Mouse (Mus musculus) forebrain, postnatal 0 days (tissue): ENCODE data around the gene Ntn5. TPM values are rescaled to one million over a fixed set of nuclear protein-coding genes. Genes with fewer than 3 reads are reported as not detected.

Source experiments
- ATAC-seq: fragments of 200-750 bp; cut with Nextera tagmentation; 2 replicates; pipeline ENCODE4 v1.8.0; 2017; ENCODE audit warnings: mild to moderate bottlenecking, moderate library complexity
- DNase-seq: peaks from one replicate; pipeline ENCODE4 v3.0.0-alpha.2; 2015
- H3K27ac ChIP-seq: fragments of 300-500 bp; sonication (generic); 2 replicates; pipeline ENCODE4 v1.5.1; 2014; ENCODE audit warnings: low read depth, mild to moderate bottlenecking, antibody characterized with exemption, low read length, moderate library complexity, mixed read lengths
- H3K27me3 ChIP-seq: fragments of 300-500 bp; sonication (generic); 2 replicates; pipeline ENCODE4 v1.6.1; 2014; ENCODE audit warnings: mild to moderate bottlenecking, low read length, mixed read lengths; ENCODE audit not compliant: insufficient read depth
- H3K36me3 ChIP-seq: fragments of 300-500 bp; sonication (generic); 2 replicates; pipeline ENCODE4 v1.6.1; 2014; ENCODE audit warnings: mild to moderate bottlenecking, moderate library complexity; ENCODE audit not compliant: insufficient read depth
- H3K4me1 ChIP-seq: fragments of 300-500 bp; sonication (generic); 2 replicates; pipeline ENCODE4 v1.6.1; 2014; ENCODE audit warnings: antibody characterized with exemption; ENCODE audit not compliant: insufficient read depth
- H3K4me2 ChIP-seq: fragments of 300-500 bp; sonication (generic); 2 replicates; pipeline ENCODE4 v1.6.1; 2014; ENCODE audit warnings: low read depth, mild to moderate bottlenecking, moderate library complexity
- H3K4me3 ChIP-seq: fragments of 300-500 bp; sonication (generic); 2 replicates; pipeline ENCODE4 v1.5.1; 2014; ENCODE audit warnings: low read depth, low read length, mixed read lengths
- H3K9ac ChIP-seq: fragments of 300-500 bp; sonication (generic); 2 replicates; pipeline ENCODE4 v1.6.1; 2014; ENCODE audit warnings: mild to moderate bottlenecking
- H3K9me3 ChIP-seq: fragments of 300-500 bp; sonication (generic); 2 replicates; pipeline ENCODE4 v1.6.1; 2016; ENCODE audit warnings: low read length
- CTCF ChIP-seq: sonication (generic); IDR thresholded peaks from 2 replicates; pipeline ENCODE4 v1.5.1; 2016; ENCODE audit warnings: antibody characterized with exemption, control low read depth, low read depth
- WGBS: fragments of 180-500 bp; shearing (Covaris S2); extraction: QIAGEN DNeasy Blood & Tissue Kit; methylation state at CpG from one replicate; pipeline ENCODE4 v1.1.7; 2014; 5-methylcytosine and 5-hydroxymethylcytosine counted together
- polyA plus RNA-seq: library from polyadenylated mRNA; unstranded; fragments of >200 nt; fragmentation: Nextera tagmentation; extraction: Ambion mirVana; gene quantifications from 2 replicates; pipeline ENCODE4 v1.2.1, GENCODE M21; 2015
- total RNA-seq: library from RNA; depleted of rRNA; stranded (reverse); fragments of >200 nt; gene quantifications from 2 replicates; pipeline ENCODE4 v1.2.3, GENCODE M21; 2014; rRNA removed

The Ntn5 gene
- total and polyA plus RNA-seq, 2 experiments from 2014 or later, result 0.33 to 0.47 TPM

DNA sequence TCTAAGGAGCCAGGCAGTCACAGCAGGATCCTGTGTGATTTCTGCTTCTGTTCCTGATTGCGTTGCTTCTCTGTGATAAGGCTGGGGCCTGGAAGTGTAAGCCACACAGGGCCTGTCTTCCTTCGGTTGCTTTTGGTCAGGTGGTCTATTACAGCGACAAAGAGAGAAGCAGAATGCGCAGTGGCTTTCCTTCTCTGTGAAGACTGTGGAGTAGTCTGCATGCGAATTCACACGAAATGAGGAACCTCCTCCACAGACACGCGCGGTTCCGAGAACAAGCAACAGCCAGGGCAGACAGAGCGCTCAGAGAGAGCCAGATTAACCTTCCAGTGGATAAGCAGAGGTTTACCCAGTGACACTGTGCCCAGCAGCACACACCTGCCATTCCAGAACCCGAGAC, 57.5 kb downstream of the Ntn5 start:
- no peak overlapping the region for H3K4me2 ChIP-seq
- ATAC-seq (no peak), DNase-seq (no peak)
- H3K9ac ChIP-seq, result no peak overlapping the region
- no peak for TF ChIP-seq CTCF
- no peaks in the 10 kb centered on the region for H3K9me3 ChIP-seq
- no peaks in the 10 kb centered on the region for H3K36me3 ChIP-seq
- H3K27ac ChIP-seq, result no peak overlapping the region
- no peaks in the 10 kb centered on the region for H3K4me1 ChIP-seq
- no peaks in the 10 kb centered on the region for H3K27me3 ChIP-seq
- WGBS, result 85% methylated on average over 12 of the region's 12 CpGs
- H3K4me3 ChIP-seq, result no peak overlapping the region

DNA sequence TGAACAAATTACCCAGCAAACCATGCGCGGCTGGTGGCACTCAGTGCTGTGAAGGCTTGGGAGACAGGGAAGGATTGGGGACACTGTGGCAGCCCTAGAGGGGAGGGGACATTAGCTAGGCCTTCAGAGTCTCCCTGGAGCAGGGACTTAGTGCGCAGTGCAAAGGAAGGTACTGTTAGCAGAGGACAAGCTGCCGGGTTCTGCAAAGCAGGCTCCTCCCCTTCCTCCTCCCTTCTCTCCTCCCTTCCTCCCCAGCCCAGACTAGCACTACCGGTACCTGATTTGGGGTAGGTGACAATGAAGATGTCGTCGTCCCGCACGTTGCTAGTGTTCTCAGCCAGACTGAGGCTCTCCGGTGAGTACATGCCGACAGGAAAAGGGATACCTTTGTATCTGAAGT, 58.0 kb downstream of the Ntn5 start:
- Histone ChIP-seq H3K9ac (no peak overlapping the region), H3K4me1 (no peaks in the 10 kb centered on the region), H3K4me3 (0 out of 2 replicates have a peak overlapping the region, but pooled peaks have one; percentile 14), H3K9me3 (no peaks in the 10 kb centered on the region), H3K4me2 (peak overlapping the region; percentile 36), H3K27ac (no peak overlapping the region), H3K27me3 (no peaks in the 10 kb centered on the region), H3K36me3 (no peaks in the 10 kb centered on the region)
- DNase-seq (peak; percentile 27), ATAC-seq (peak; percentile 42)
- WGBS, result 41% methylated on average over 11 of the region's 11 CpGs
- no peak for TF ChIP-seq CTCF

DNA sequence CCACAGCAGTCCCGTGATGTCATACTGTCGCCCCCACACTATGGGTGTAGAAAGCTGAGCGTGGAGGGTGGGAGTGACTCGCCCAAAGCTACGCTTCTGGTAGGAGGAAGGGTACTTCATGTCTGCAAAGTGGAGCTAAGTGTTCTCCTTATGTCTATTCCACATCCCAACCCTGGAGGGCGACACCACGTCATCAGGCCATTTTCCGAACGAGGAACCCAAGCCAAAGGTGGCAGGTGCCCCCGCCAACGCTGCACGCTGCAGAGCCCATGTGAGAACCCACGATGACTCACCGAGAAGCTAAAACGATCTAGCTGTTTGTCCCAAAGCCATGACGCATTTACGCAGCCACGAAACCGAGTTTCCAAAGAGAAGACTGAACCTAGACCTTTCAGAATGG, 58.5 kb downstream of the Ntn5 start:
- ATAC-seq, result peak; percentile 44
- 0 out of 2 replicates have a peak overlapping the region, but pooled peaks have one; percentile 14 for H3K4me3 ChIP-seq

More for the DNA sequence above, 58.5 kb downstream of the Ntn5 start:
- Histone ChIP-seq H3K4me1 (no peaks in the 10 kb centered on the region), H3K4me2 (peak overlapping the region; percentile 36), H3K36me3 (no peaks in the 10 kb centered on the region), H3K9me3 (no peaks in the 10 kb centered on the region), H3K27me3 (no peaks in the 10 kb centered on the region), H3K9ac (no peak overlapping the region), H3K27ac (no peak overlapping the region)
- 25% methylated on average over 19 of the region's 19 CpGs for WGBS
- DNase-seq, result peak; percentile 44
- TF ChIP-seq CTCF, result peak; percentile 46

Other genes with a start within 250 kb of the Ntn5 start
Only the 30 nearest of the 36 such genes appear.
- gene Tulp2, start 202.1 kb upstream of the Ntn5 start, total RNA-seq, result 0.19 and 0.46 TPM in 2 replicates
- 0.07 and 0.25 TPM in 2 replicates for gene Tulp2, start 202.1 kb upstream of the Ntn5 start, polyA plus RNA-seq
- gene Gm45808, start 197.2 kb upstream of the Ntn5 start, total RNA-seq, result not detected in 2 replicates
- gene Gm45808, start 197.2 kb upstream of the Ntn5 start, polyA plus RNA-seq, result not detected in 2 replicates
- gene Dhdh, start 195.2 kb upstream of the Ntn5 start, total RNA-seq, result 3.5 and 4.9 TPM in 2 replicates
- gene Dhdh, start 195.2 kb upstream of the Ntn5 start, polyA plus RNA-seq, result 1.9 and 3.6 TPM in 2 replicates
- 76.8 and 107 TPM in 2 replicates for gene Nucb1, start 173.6 kb upstream of the Ntn5 start, total RNA-seq
- 103 and 122 TPM in 2 replicates for gene Nucb1, start 173.6 kb upstream of the Ntn5 start, polyA plus RNA-seq
- 17.1 and 23.8 TPM in 2 replicates for gene Ppp1r15a, start 157.8 kb upstream of the Ntn5 start, total RNA-seq
- gene Ppp1r15a, start 157.8 kb upstream of the Ntn5 start, polyA plus RNA-seq, result 23.9 and 26.3 TPM in 2 replicates
- 1.2 and 2.9 TPM in 2 replicates for gene Plekha4, start 157.7 kb upstream of the Ntn5 start, total RNA-seq
- 1.2 and 1.8 TPM in 2 replicates for gene Plekha4, start 157.7 kb upstream of the Ntn5 start, polyA plus RNA-seq
- gene Hsd17b14, start 129.1 kb upstream of the Ntn5 start, total RNA-seq, result not detected in 2 replicates
- 0.13 and 0.63 TPM in 2 replicates for gene Hsd17b14, start 129.1 kb upstream of the Ntn5 start, polyA plus RNA-seq
- 13.7 and 14.2 TPM in 2 replicates for gene Bcat2, start 113.9 kb upstream of the Ntn5 start, total RNA-seq
- gene Bcat2, start 113.9 kb upstream of the Ntn5 start, polyA plus RNA-seq, result 17.7 and 20.2 TPM in 2 replicates
- gene Fgf21, start 68.5 kb upstream of the Ntn5 start, total RNA-seq, result not detected in 2 replicates
- gene Fgf21, start 68.5 kb upstream of the Ntn5 start, polyA plus RNA-seq, result not detected in 2 replicates
- gene Fut1, start 66.7 kb upstream of the Ntn5 start, total RNA-seq, result 0.08 and 0.29 TPM in 2 replicates
- not detected in 2 replicates for gene Fut1, start 66.7 kb upstream of the Ntn5 start, polyA plus RNA-seq
- gene Izumo1, start 62.2 kb upstream of the Ntn5 start, total RNA-seq, result 0.08 and 0.14 TPM in 2 replicates
- not detected in 2 replicates for gene Izumo1, start 62.2 kb upstream of the Ntn5 start, polyA plus RNA-seq
- gene Rasip1, start 56.5 kb upstream of the Ntn5 start, total RNA-seq, result 26.5 and 37.4 TPM in 2 replicates
- 22.8 and 27.2 TPM in 2 replicates for gene Rasip1, start 56.5 kb upstream of the Ntn5 start, polyA plus RNA-seq
- gene Mamstr, start 44.0 kb upstream of the Ntn5 start, total RNA-seq, result 2.2 and 2.8 TPM in 2 replicates
- gene Mamstr, start 44.0 kb upstream of the Ntn5 start, polyA plus RNA-seq, result 2.6 TPM in 2 replicates
- 0.15 TPM in 1 of 2 replicates, not detected in the other for gene Fut2, start 17.6 kb upstream of the Ntn5 start, total RNA-seq
- gene Fut2, start 17.6 kb upstream of the Ntn5 start, polyA plus RNA-seq, result 0.06 and 0.13 TPM in 2 replicates
- gene Sec1, start 10.4 kb downstream of the Ntn5 start, total RNA-seq, result 0.52 and 0.62 TPM in 2 replicates
- 0.18 and 0.34 TPM in 2 replicates for gene Sec1, start 10.4 kb downstream of the Ntn5 start, polyA plus RNA-seq
- gene Car11, start 15.8 kb downstream of the Ntn5 start, total RNA-seq, result 104 and 122 TPM in 2 replicates
- gene Car11, start 15.8 kb downstream of the Ntn5 start, polyA plus RNA-seq, result 92.1 and 102 TPM in 2 replicates
- 9.0 and 11.7 TPM in 2 replicates for gene Dbp, start 21.1 kb downstream of the Ntn5 start, total RNA-seq
- gene Dbp, start 21.1 kb downstream of the Ntn5 start, polyA plus RNA-seq, result 6.4 and 6.6 TPM in 2 replicates
- gene Rpl18, start 31.4 kb downstream of the Ntn5 start, total RNA-seq, result 891 and 1,057 TPM in 2 replicates
- 517 and 655 TPM in 2 replicates for gene Rpl18, start 31.4 kb downstream of the Ntn5 start, polyA plus RNA-seq
- gene Sphk2, start 34.0 kb downstream of the Ntn5 start, total RNA-seq, result 19.6 and 21.5 TPM in 2 replicates
- 16.5 and 18.7 TPM in 2 replicates for gene Sphk2, start 34.0 kb downstream of the Ntn5 start, polyA plus RNA-seq
- gene Fam83e, start 37.2 kb downstream of the Ntn5 start, total RNA-seq, result 0.31 and 0.33 TPM in 2 replicates
- gene Fam83e, start 37.2 kb downstream of the Ntn5 start, polyA plus RNA-seq, result 0.09 TPM in 1 of 2 replicates, not detected in the other
- gene Spaca4, start 41.8 kb downstream of the Ntn5 start, total RNA-seq, result not detected in 2 replicates
- gene Spaca4, start 41.8 kb downstream of the Ntn5 start, polyA plus RNA-seq, result not detected in 2 replicates
- gene Lmtk3, start 99.7 kb downstream of the Ntn5 start, total RNA-seq, result 128 and 144 TPM in 2 replicates
- 8.9 and 12.5 TPM in 2 replicates for gene Lmtk3, start 99.7 kb downstream of the Ntn5 start, polyA plus RNA-seq
- 6.5 and 8.9 TPM in 2 replicates for gene Sult2b1, start 100.6 kb downstream of the Ntn5 start, total RNA-seq
- 9.6 and 10.0 TPM in 2 replicates for gene Sult2b1, start 100.6 kb downstream of the Ntn5 start, polyA plus RNA-seq
- 253 and 270 TPM in 2 replicates for gene Cyth2, start 130.6 kb downstream of the Ntn5 start, total RNA-seq
- gene Cyth2, start 130.6 kb downstream of the Ntn5 start, polyA plus RNA-seq, result 282 and 317 TPM in 2 replicates
- gene Kcnj14, start 140.8 kb downstream of the Ntn5 start, total RNA-seq, result 0.54 and 1.00 TPM in 2 replicates
- gene Kcnj14, start 140.8 kb downstream of the Ntn5 start, polyA plus RNA-seq, result 0.48 and 1.1 TPM in 2 replicates
- gene Grwd1, start 146.9 kb downstream of the Ntn5 start, total RNA-seq, result 39.3 and 41.8 TPM in 2 replicates
- gene Grwd1, start 146.9 kb downstream of the Ntn5 start, polyA plus RNA-seq, result 55.9 and 60.7 TPM in 2 replicates
- 129 TPM in 2 replicates for gene Kdelr1, start 188.8 kb downstream of the Ntn5 start, total RNA-seq
- gene Kdelr1, start 188.8 kb downstream of the Ntn5 start, polyA plus RNA-seq, result 45.8 and 49.6 TPM in 2 replicates
- gene Grin2d, start 194.4 kb downstream of the Ntn5 start, total RNA-seq, result 9.0 and 12.9 TPM in 2 replicates
- gene Grin2d, start 194.4 kb downstream of the Ntn5 start, polyA plus RNA-seq, result 1.9 and 3.4 TPM in 2 replicates
- 0.31 TPM in 1 of 2 replicates, not detected in the other for gene Syngr4, start 212.7 kb downstream of the Ntn5 start, total RNA-seq
- 0.40 TPM in 2 replicates for gene Syngr4, start 212.7 kb downstream of the Ntn5 start, polyA plus RNA-seq
- 22.1 and 29.7 TPM in 2 replicates for gene Tmem143, start 212.9 kb downstream of the Ntn5 start, total RNA-seq
- gene Tmem143, start 212.9 kb downstream of the Ntn5 start, polyA plus RNA-seq, result 4.9 and 5.7 TPM in 2 replicates